Mouse (Mus musculus) cerebellum, adult 2 months (tissue): ENCODE measurements at regions not wholly inside any gene's neighbourhood (a gene's known extent, or its start where the extent isn't known, plus 50 kb on each side); places are given as distances from the start of the nearest gene placed in this dataset.

Source experiments
- DNase-seq, 2 experiments: peaks; one replicate each; pipeline ENCODE4 v3.0.0; 2021
- H3K27ac ChIP-seq: fragments of 200-500 bp; 2 replicates; pipeline ENCODE4 v1.5.1; 2012; ENCODE audit warnings: low read length, control low read depth, inconsistent platforms; ENCODE audit not compliant: insufficient read depth
- H3K27me3 ChIP-seq: fragments of 200-500 bp; 2 replicates; pipeline ENCODE4 v1.6.1; 2012; ENCODE audit warnings: inconsistent platforms, mild to moderate bottlenecking, low read length, moderate library complexity; ENCODE audit not compliant: control insufficient read depth, insufficient read depth
- H3K4me1 ChIP-seq: fragments of 200-500 bp; 2 replicates; pipeline ENCODE4 v1.6.1; 2011; ENCODE audit warnings: low read length; ENCODE audit not compliant: control insufficient read depth, insufficient read depth
- H3K4me3 ChIP-seq: fragments of 200-500 bp; replicated peaks from 2 replicates; pipeline ENCODE3; 2011; ENCODE audit warnings: mild to moderate bottlenecking, low read depth, low read length, control low read depth; ENCODE audit not compliant: insufficient read depth
- CTCF ChIP-seq: fragments of 200-500 bp; IDR thresholded peaks from 2 replicates; pipeline ENCODE4 v1.5.1; 2011; ENCODE audit warnings: low read depth, mild to moderate bottlenecking, control low read depth, low read length, moderate library complexity, borderline replicate concordance; ENCODE audit not compliant: insufficient read depth
- POLR2A ChIP-seq: fragments of 200-500 bp; IDR thresholded peaks from 2 replicates; pipeline ENCODE4 v1.6.1; 2011; ENCODE audit warnings: low read length, control low read depth, borderline replicate concordance; ENCODE audit not compliant: insufficient read depth
- WGBS: fragments of 180-500 bp; shearing (Covaris S2); methylation state at CpG from one replicate; pipeline ENCODE4 v1.1.7; 2018; 5-methylcytosine and 5-hydroxymethylcytosine counted together

DNA sequence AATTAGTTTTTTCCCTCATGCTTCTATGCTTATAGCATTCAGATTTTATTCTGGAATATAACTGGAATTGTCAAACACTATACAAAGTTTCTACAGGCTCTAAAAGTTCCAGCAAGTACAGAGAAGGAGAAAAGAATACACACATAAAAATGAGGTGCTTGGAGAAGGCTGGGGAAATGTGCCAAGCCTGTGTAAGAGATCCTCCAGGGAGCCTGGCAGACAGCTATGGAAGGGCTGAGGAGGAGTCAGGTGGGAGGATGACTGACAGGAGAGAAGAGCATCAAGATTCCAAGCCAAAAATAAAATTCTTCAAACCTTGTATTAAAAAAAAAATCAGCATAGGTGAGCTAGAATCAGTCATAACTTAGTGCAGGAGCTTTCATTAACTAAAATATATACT, 1140.3 kb downstream of the Gm9008 start:
- Histone ChIP-seq H3K4me3 (no peak overlapping the region), H3K27ac (no peak overlapping the region), H3K27me3 (no peaks in the 10 kb centered on the region), H3K4me1 (no peaks in the 10 kb centered on the region)
- DNase-seq = peak in 1 of 2 experiments; percentile 2
- no peak for TF ChIP-seq CTCF

DNA sequence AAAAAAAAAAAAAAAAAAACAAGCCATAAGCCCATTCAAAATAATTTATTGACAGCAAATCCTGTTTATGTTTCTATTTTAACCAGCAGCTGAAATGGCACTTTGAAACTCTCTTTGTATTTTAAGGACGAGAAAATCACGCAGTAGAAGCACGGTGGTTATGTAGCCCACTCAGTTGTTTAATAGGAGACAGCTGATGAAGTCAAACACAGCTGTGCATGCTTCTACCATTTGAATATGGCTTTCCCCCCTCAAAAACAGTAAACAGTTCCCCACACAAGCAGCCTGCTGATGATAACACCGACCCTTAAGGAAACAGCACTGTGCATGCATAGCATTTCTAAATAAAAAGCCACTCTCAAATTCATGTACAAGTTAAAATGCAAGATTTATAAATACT, 1156.5 kb downstream of the Gm9008 start:
- no peak for DNase-seq
- Histone ChIP-seq H3K27me3 (no peaks in the 10 kb centered on the region), H3K27ac (no peak overlapping the region), H3K4me1 (no peaks in the 10 kb centered on the region), H3K4me3 (no peak overlapping the region)
- TF ChIP-seq POLR2A = no peak
- no peak for TF ChIP-seq CTCF
- 93% methylated on average over 4 of the region's 4 CpGs for WGBS
